Mouse (Mus musculus) kidney, embryonic 15.5 days (tissue): ENCODE results near the gene Eif2ak4. TPM values are rescaled to one million over a fixed set of nuclear protein-coding genes. Genes with fewer than 3 reads are reported as not detected.

ENCODE experiments used
- ATAC-seq: fragments of 200-750 bp; cut with Nextera tagmentation; replicated peaks from 2 replicates; pipeline ENCODE4 v1.8.0; 2017; ENCODE audit warnings: moderate TSS enrichment; ENCODE audit not compliant: low FRiP score
- H3K27ac ChIP-seq: fragments of 300-500 bp; sonication (generic); 2 replicates; pipeline ENCODE4 v1.5.1; 2015; ENCODE audit warnings: mild to moderate bottlenecking, inconsistent platforms
- H3K27me3 ChIP-seq: fragments of 300-500 bp; sonication (generic); 2 replicates; pipeline ENCODE4 v1.6.1; 2015; ENCODE audit warnings: inconsistent platforms
- H3K36me3 ChIP-seq: fragments of 300-500 bp; sonication (generic); 2 replicates; pipeline ENCODE4 v1.6.1; 2015; ENCODE audit warnings: inconsistent platforms
- H3K4me1 ChIP-seq: fragments of 300-500 bp; sonication (generic); 2 replicates; pipeline ENCODE4 v1.6.1; 2015; ENCODE audit warnings: inconsistent platforms
- H3K4me2 ChIP-seq: fragments of 300-500 bp; sonication (generic); 2 replicates; pipeline ENCODE4 v1.6.1; 2015; ENCODE audit warnings: moderate library complexity, mild to moderate bottlenecking, inconsistent platforms
- H3K4me3 ChIP-seq: fragments of 300-500 bp; sonication (generic); replicated peaks from 2 replicates; pipeline ENCODE4 v1.5.1; 2015; ENCODE audit warnings: mild to moderate bottlenecking, inconsistent platforms
- H3K9ac ChIP-seq: fragments of 300-500 bp; sonication (generic); 2 replicates; pipeline ENCODE4 v1.6.1; 2015; ENCODE audit warnings: mild to moderate bottlenecking, inconsistent platforms
- H3K9me3 ChIP-seq: fragments of 300-500 bp; sonication (generic); replicated peaks from 2 replicates; pipeline ENCODE4 v1.6.1; 2016; ENCODE audit warnings: inconsistent platforms
- WGBS: fragments of 180-500 bp; shearing (Covaris S2); methylation state at CpG from one replicate; pipeline ENCODE4 v1.1.7; 2015; ENCODE audit warnings: mixed read lengths; 5-methylcytosine and 5-hydroxymethylcytosine counted together
- polyA plus RNA-seq: library from polyadenylated mRNA; unstranded; fragments of >200 nt; fragmentation: Nextera tagmentation; extraction: Ambion mirVana; gene quantifications from 2 replicates; pipeline ENCODE4 v1.2.1, GENCODE M21; 2015

The Eif2ak4 gene
- polyA plus RNA-seq, 1 experiment from 2014 or later: 13.8 TPM

DNA sequence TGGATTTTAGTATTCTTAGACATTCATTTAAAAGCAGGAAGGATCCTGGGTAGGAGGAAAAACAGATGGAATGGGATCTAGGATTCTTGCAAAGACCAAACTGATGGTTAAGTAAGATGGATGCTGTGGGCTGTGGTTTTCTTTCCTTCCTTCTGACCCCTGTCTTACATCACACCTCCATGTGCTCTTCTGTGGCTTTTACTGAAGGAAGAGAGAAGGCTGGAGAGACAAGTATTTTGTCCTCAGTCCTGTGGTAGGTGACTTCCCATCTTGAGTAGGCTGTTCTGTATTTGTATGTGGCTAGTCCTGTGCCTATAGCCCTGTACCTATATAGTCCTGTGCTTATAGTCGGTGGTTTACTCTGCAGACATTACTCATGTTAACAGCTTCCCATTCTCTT lies 12.9 kb upstream of the Eif2ak4 start:
- Histone ChIP-seq H3K27ac (no peak overlapping the region), H3K36me3 (no peaks in the 10 kb centered on the region), H3K4me3 (no peak overlapping the region), H3K9me3 (no peaks in the 10 kb centered on the region), H3K27me3 (peaks cover 18% of the 10 kb centered on the region), H3K4me1 (peaks cover 19% of the 10 kb centered on the region), H3K9ac (no peak overlapping the region), H3K4me2 (no peak overlapping the region)
- 68% methylated on average over 1 of the region's 1 CpGs for WGBS
- no peak for ATAC-seq

DNA sequence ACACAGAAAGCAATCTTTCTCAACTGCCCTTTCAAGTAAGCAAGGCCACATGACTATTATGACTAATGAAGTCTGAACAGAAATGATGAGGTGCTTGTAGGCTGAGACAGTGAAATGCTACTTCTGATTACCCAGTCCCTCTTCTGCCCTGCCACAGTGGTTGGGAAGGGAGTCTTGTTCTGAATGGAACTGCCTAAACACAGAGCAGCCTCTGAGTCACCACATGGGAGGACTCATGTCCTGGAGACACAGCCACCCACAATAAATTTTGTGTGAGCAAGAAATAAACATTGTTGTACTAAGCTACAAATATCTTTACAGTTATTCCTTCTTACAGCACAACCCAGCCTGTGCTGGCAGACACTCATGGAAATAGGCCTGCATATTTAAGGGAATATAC lies 12.5 kb upstream of the Eif2ak4 start:
- peaks cover 15% of the 10 kb centered on the region for H3K27me3 ChIP-seq
- H3K9me3 ChIP-seq: no peaks in the 10 kb centered on the region
- no peak overlapping the region for H3K4me3 ChIP-seq
- peaks cover 19% of the 10 kb centered on the region for H3K4me1 ChIP-seq
- no peak overlapping the region for H3K9ac ChIP-seq
- no peaks in the 10 kb centered on the region for H3K36me3 ChIP-seq
- no peak overlapping the region for H3K4me2 ChIP-seq
- H3K27ac ChIP-seq: no peak overlapping the region
- no peak for ATAC-seq

DNA sequence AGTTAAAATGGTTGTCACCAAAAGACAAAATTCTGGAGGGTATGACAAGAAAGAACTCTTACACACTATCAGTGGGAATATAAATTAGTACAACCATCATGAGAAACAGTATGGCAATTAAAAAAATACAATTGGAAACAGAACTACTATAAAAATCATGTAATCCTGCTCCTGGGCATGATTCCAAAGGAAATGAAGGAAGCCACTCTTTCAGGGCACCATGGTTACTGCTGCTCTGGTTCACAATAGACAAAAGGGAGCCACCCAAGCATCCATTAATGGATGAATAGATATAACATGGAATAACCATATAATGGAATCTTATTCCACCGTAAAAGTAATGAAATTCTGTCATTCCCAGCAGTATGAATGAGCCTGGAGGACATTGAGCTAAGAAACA lies 8.7 kb upstream of the Eif2ak4 start:
- H3K4me2 ChIP-seq: no peak overlapping the region
- H3K4me1 ChIP-seq: no peaks in the 10 kb centered on the region
- no peaks in the 10 kb centered on the region for H3K9me3 ChIP-seq
- no peak overlapping the region for H3K9ac ChIP-seq
- no peak for ATAC-seq
- H3K27ac ChIP-seq: no peak overlapping the region
- no peak overlapping the region for H3K4me3 ChIP-seq
- WGBS: 65% methylated on average over 1 of the region's 1 CpGs
- H3K36me3 ChIP-seq: no peaks in the 10 kb centered on the region
- H3K27me3 ChIP-seq: no peaks in the 10 kb centered on the region

DNA sequence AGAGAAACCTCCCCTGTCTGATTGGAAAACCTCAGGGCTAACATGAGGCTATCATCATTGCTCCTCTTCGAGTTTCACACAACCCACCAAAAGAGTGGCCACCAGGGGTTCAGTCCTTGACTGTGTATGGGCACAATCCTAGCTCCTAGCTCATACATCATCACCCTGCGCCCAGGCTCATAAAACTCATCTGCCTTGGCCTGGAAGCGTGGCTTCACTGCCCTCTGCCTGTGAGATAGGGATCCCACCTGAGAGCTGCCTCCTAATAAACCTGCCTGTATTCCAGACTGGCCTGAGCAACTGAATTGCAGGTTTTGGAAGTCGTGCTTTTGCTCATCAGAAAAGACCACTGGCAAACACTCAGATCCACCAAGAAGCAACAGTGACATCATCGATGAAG lies 5.0 kb upstream of the Eif2ak4 start:
- WGBS: 66% methylated on average over 5 of the region's 5 CpGs
- H3K36me3 ChIP-seq: no peaks in the 10 kb centered on the region

DNA sequence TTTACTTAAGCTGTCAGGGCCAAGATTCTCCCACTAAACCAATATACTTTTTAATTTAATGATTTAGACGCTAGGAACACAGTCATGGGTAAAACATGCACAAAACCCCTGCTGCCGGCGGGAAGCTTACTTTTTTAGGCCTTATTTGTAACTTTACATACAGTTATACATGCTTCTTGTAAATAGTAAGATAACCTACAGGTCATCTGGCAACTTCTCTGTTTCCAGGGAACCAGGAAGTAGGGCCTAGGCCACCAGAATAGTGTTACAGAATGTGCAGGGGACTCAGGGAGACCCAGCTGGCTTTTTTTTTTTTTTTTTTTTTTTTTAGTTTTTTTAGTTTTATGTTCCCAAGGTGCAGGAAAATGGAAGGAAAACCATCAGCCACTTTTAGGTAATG lies 1.2 kb downstream of the Eif2ak4 start:
- H3K9me3 ChIP-seq: no peaks in the 10 kb centered on the region
- peak overlapping the region; percentile 86; the same call in 1 of the 2 replicates for H3K9ac ChIP-seq
- no peaks in the 10 kb centered on the region for H3K36me3 ChIP-seq
- H3K4me2 ChIP-seq: peak overlapping the region; percentile 79
- peaks cover 14% of the 10 kb centered on the region for H3K4me1 ChIP-seq
- peak overlapping the region; percentile 88 for H3K4me3 ChIP-seq
- H3K27ac ChIP-seq: peak overlapping the region; percentile 97; the same call in 1 of the 2 replicates
- WGBS: 42% methylated on average over 3 of the region's 3 CpGs
- no peak for ATAC-seq
- no peaks in the 10 kb centered on the region for H3K27me3 ChIP-seq

More for the DNA sequence above, 5.0 kb upstream of the Eif2ak4 start:
- Histone ChIP-seq H3K4me2 (no peak overlapping the region), H3K27me3 (no peaks in the 10 kb centered on the region), H3K9ac (no peak overlapping the region), H3K9me3 (no peaks in the 10 kb centered on the region), H3K4me3 (no peak overlapping the region), H3K27ac (no peak overlapping the region), H3K4me1 (no peaks in the 10 kb centered on the region)
- no peak for ATAC-seq

DNA sequence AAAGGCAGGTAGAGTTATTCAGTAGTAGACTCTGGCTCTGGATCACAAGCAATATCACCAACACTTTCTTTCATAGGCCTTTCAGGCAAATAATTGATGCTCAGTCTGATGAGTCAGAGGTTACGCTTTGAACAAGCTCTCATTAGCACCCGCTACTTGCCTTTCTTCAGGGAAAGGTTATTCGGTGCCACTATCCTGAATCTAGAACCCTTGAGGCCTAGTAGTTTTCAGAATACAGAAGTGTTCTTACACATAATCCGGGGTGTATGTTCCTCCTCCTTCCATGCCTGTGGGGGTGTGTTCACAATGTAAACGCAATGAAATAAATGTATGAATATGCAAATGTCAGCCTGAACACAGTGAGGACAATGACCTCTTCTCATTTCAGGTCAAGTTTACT lies 1.7 kb downstream of the Eif2ak4 start:
- ATAC-seq: no peak
- Histone ChIP-seq H3K4me3 (peak overlapping the region; percentile 88; the same call in 1 of the 2 replicates), H3K4me1 (peaks cover 14% of the 10 kb centered on the region), H3K27me3 (no peaks in the 10 kb centered on the region), H3K27ac (no peak overlapping the region), H3K9me3 (no peaks in the 10 kb centered on the region), H3K9ac (no peak overlapping the region), H3K4me2 (peak overlapping the region; percentile 79), H3K36me3 (no peaks in the 10 kb centered on the region)
- WGBS: 81% methylated on average over 5 of the region's 5 CpGs

DNA sequence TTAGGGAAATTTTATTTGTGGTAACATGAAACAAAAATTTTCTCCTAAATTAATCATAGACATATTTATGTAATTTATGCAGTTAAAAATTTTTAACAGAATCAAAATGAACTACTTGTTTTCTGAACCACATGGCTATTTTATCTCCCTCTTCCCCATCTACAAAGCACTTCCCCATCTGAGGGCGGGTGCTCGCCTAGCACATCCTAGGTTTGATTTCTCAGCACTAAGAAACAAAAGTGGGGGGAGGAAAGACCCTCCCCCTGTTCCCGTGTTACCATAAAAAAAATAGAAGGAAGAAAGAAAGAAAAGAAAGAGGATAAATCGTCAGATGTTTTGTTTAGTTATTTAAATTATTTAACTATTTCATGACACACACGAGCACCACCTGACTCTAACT lies 2.8 kb downstream of the Eif2ak4 start:
- Histone ChIP-seq H3K4me2 (no peak overlapping the region), H3K36me3 (no peaks in the 10 kb centered on the region), H3K9me3 (no peaks in the 10 kb centered on the region), H3K27me3 (no peaks in the 10 kb centered on the region), H3K4me3 (no peak overlapping the region), H3K4me1 (peaks cover 14% of the 10 kb centered on the region), H3K27ac (no peak overlapping the region), H3K9ac (no peak overlapping the region)
- ATAC-seq: no peak
- 70% methylated on average over 5 of the region's 5 CpGs for WGBS

DNA sequence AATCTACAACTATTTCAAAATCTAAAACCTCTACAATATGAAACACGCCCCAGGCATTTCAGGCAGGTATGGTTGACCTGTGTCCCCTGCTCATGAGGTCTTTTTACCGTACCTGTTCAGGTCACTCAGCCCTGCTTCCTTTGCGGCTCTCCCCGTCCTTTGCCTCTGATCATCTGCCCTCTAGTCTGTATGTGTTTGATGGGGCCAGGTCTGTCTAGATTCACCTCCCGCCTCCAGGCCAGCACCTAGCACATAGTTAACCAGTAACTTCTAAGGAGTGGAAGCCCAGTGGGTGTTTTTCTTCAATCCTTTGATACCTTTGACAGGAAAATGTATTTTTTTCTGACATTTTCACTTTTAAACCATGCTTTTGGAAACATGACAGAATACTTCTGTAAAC lies 11.3 kb downstream of the Eif2ak4 start:
- H3K4me3 ChIP-seq: no peak overlapping the region
- no peak overlapping the region for H3K9ac ChIP-seq
- no peak overlapping the region for H3K4me2 ChIP-seq
- WGBS: 75% methylated on average over 5 of the region's 5 CpGs
- H3K4me1 ChIP-seq: peaks cover 14% of the 10 kb centered on the region
- peaks cover 16% of the 10 kb centered on the region; the same call in 1 of the 2 replicates for H3K36me3 ChIP-seq
- H3K27me3 ChIP-seq: no peaks in the 10 kb centered on the region
- H3K27ac ChIP-seq: no peak overlapping the region
- no peaks in the 10 kb centered on the region for H3K9me3 ChIP-seq
- ATAC-seq: no peak

DNA sequence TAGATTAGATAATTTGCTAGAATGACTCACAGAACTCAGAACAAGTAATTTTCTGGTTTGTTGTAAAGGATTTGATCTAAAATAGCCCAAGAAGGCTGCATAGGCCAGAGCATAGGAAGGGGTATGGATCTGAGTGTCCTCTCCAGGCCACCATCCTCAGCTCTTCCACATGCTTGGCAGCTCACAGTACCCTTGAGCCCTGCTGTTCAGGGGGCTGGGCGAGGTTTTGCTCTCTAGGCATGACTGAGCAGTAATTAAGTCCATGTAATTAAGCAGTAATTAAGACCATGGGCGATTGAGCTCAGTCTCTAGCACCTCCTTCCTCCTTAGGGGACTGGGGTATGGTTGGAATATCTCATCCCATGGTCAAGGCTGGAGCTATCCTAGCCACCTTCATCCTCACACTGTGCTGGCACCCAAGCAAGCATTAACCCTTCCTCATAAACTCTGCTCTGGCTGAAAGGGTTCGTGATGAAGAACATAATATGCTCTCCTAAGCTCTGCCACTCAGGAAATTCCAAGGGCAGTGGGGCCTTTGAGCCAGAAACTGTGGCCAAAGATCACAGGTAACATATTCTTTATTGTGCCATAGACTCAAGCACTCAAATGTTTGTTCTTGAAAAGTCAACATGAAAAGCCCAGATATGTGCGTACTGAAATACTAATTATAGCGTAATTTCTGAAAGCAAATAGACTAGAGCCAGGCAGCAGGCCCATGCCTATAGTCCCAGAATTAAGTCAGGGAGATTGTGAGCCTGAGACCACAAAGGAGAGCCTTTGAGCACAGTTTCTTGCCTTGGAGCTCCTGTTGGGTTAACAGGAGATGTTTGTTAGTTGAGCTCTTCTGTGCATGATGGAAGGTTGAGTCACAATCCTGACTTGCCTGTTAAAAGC lies 13.7 kb downstream of the Eif2ak4 start:
- Histone ChIP-seq H3K27ac (no peak overlapping the region), H3K27me3 (no peaks in the 10 kb centered on the region), H3K4me2 (no peak overlapping the region), H3K9me3 (no peaks in the 10 kb centered on the region), H3K4me1 (peaks cover 17% of the 10 kb centered on the region), H3K36me3 (peaks cover 21% of the 10 kb centered on the region; the same call in 1 of the 2 replicates), H3K9ac (no peak overlapping the region), H3K4me3 (no peak overlapping the region)
- peak; percentile 59; the same call in 1 of the 2 replicates for ATAC-seq
- 61% methylated on average over 5 of the region's 5 CpGs for WGBS

DNA sequence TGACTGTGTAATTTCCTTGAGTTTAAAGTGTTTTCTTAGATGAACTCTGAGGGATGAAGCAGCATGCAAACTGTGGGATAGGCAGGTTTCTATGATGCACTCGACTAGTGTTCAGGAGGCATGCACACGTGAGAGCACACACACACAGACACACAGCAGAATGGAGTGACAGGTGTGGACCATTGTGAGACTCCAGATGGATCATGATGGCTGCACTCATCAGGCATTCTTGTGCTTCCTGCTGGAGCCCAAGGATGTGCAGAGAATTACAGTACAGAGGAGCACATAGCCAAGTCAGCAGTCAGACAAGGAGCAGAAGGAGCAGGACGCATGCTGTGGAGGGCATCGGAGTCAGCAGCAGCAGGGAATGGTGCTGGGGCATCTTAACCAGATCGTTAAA lies 15.9 kb downstream of the Eif2ak4 start:
- ATAC-seq: no peak
- Histone ChIP-seq H3K36me3 (peaks cover 26% of the 10 kb centered on the region), H3K9me3 (no peaks in the 10 kb centered on the region), H3K27me3 (no peaks in the 10 kb centered on the region), H3K4me3 (no peak overlapping the region), H3K27ac (0 out of 2 replicates have a peak overlapping the region, but pooled peaks have one; percentile 5), H3K4me1 (peaks cover 17% of the 10 kb centered on the region), H3K4me2 (no peak overlapping the region), H3K9ac (no peak overlapping the region)
- 83% methylated on average over 5 of the region's 5 CpGs for WGBS

DNA sequence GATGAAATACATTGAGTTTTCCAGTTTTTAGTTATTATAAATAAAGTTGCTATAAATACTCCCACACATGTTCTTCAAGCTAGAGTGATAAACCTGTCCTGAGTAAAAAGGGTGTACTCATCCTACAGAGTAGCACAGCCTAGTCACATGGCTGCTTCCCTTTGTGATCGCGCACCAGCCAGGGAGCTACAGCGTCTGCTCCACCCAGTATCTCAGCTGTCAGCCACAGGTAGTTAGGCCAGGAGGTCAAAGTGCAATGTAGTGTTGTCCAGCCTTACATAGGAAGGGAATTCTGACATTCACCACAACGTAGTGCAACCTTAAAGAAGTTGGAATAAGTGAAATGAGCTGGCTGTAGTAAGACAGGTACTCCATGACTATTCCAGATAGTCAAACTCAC lies 17.1 kb downstream of the Eif2ak4 start:
- H3K27me3 ChIP-seq: no peaks in the 10 kb centered on the region
- no peak overlapping the region for H3K4me2 ChIP-seq
- no peak for ATAC-seq
- H3K9ac ChIP-seq: no peak overlapping the region
- no peak overlapping the region for H3K4me3 ChIP-seq
- H3K36me3 ChIP-seq: peaks cover 33% of the 10 kb centered on the region
- H3K9me3 ChIP-seq: no peaks in the 10 kb centered on the region
- H3K4me1 ChIP-seq: peaks cover 15% of the 10 kb centered on the region
- no peak overlapping the region for H3K27ac ChIP-seq
- 72% methylated on average over 4 of the region's 4 CpGs for WGBS

DNA sequence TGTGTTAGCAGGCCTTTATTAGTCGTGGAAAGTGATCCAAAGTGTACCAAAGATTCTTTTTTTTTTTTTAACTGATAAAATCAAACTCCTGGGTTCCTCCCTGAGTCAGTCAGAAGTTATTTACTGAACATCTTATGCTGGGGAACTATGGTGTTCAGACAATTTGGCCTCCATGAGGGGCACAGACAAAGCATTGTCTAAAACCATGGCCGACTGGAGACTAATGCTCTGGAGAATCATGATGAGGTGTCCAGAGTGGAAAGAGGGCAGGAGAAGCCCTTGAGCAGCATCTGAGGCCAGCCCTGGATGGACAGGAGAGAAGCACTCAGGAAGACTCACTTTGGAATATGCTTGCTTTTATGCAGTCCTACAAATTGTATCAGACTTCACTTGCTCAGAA lies 18.4 kb downstream of the Eif2ak4 start:
- 70% methylated on average over 2 of the region's 2 CpGs for WGBS
- no peak overlapping the region for H3K27ac ChIP-seq
- no peaks in the 10 kb centered on the region for H3K27me3 ChIP-seq
- H3K9ac ChIP-seq: no peak overlapping the region
- no peak overlapping the region for H3K4me2 ChIP-seq
- no peak overlapping the region for H3K4me3 ChIP-seq
- H3K9me3 ChIP-seq: no peaks in the 10 kb centered on the region
- peaks cover 43% of the 10 kb centered on the region for H3K36me3 ChIP-seq
- H3K4me1 ChIP-seq: peaks cover 13% of the 10 kb centered on the region
- ATAC-seq: no peak
